Mouse (Mus musculus): Measurements from ENCODE around the gene Olfr273.
"Not testable (repeated sequence)": the region's sequence is repeated elsewhere in the genome, so short reads cannot be mapped to it uniquely, and the experiment has no call there.

Olfr273 gene

GRCm38 (mm10) chr4:52859136-52859535 lies at the start of gene Olfr273:
Gene Olfr273, minus strand, starts transcription at chr4:52859236.
- no peak for DNase-seq

GRCm38 (mm10) chr4:52864156-52864555 lies 5.1 kb upstream of the Olfr273 start:
- no peak for DNase-seq

GRCm38 (mm10) chr4:52849672-52850071 lies 9.4 kb downstream of the Olfr273 start:
- no peak for DNase-seq

- no peak for DNase-seq
Observed at GRCm38 (mm10) chr4:52849039-52849635, 9.9 kb downstream of the Olfr273 start.

GRCm38 (mm10) chr4:52845411-52845810 lies 13.6 kb downstream of the Olfr273 start:
- not testable (repeated sequence) for DNase-seq

GRCm38 (mm10) chr4:52821375-52821774 lies 37.7 kb downstream of the Olfr273 start:
- no peak for DNase-seq

DNA sequence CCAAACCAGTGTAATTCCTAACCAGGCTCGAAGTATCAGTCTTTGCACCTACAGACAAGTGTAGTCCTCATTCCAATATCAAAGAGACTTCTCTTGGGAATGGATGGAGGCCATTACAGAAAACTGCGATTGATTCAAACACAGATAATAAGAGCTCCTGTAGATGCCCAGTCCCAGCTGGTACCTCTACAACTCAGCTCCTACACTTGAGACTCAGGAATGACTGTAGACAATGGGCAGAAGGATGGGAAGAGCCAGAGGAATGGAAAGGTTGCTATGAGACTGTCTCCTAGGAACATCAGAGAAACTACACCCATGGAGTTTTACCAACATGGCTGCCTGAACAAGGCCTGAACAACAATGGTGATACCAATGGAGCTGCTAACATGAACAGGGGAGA lies 44.7 kb downstream of the Olfr273 start, which contains the start of gene Olfr275:
TSS of gene Olfr275 (plus strand) at position 301 of the 400 bp plus-strand sequence.
- no peak for DNase-seq

- no peak for DNase-seq
Observed at GRCm38 (mm10) chr4:52811871-52812270, 47.2 kb downstream of the Olfr273 start.

Data from kidney, postnatal 4 days (tissue).